Mouse (Mus musculus) testis, adult 2 months (tissue): ENCODE results near the gene Mylpf. TPM values are rescaled to one million over a fixed set of nuclear protein-coding genes. Genes with fewer than 3 reads are reported as not detected.
A peak's percentile ranks its signal among the peaks of the same experiment; 100 is the strongest.

ENCODE experiments used
- H3K27ac ChIP-seq: fragments of 200-500 bp; 2 replicates; pipeline ENCODE4 v1.5.1; 2012; ENCODE audit warnings: low read depth, low read length; ENCODE audit not compliant: control insufficient read depth, insufficient read depth
- H3K27me3 ChIP-seq: fragments of 200-500 bp; 2 replicates; pipeline ENCODE4 v1.6.1; 2012; ENCODE audit warnings: mild to moderate bottlenecking, low read length, moderate library complexity; ENCODE audit not compliant: control insufficient read depth, insufficient read depth
- H3K36me3 ChIP-seq: fragments of 200-500 bp; 2 replicates; pipeline ENCODE4 v1.6.1; 2012; ENCODE audit warnings: mild to moderate bottlenecking, low read length; ENCODE audit not compliant: control insufficient read depth, insufficient read depth
- H3K4me1 ChIP-seq: fragments of 200-500 bp; 2 replicates; pipeline ENCODE4 v1.6.1; 2012; ENCODE audit warnings: low read length; ENCODE audit not compliant: control insufficient read depth, insufficient read depth
- H3K4me3 ChIP-seq: fragments of 200-500 bp; 2 replicates; pipeline ENCODE4 v1.5.1; 2012; ENCODE audit warnings: low read depth, mild to moderate bottlenecking, low read length, moderate library complexity, mixed read lengths; ENCODE audit not compliant: control insufficient read depth
- CTCF ChIP-seq: fragments of 200-500 bp; IDR thresholded peaks from 2 replicates; pipeline ENCODE4 v1.5.1; 2012; ENCODE audit warnings: low read depth, mild to moderate bottlenecking, inconsistent platforms, low read length, moderate library complexity; ENCODE audit not compliant: control insufficient read depth, insufficient read depth, insufficient replicate concordance
- POLR2A ChIP-seq: fragments of 200-500 bp; IDR thresholded peaks from 2 replicates; pipeline ENCODE4 v1.6.1; 2012; ENCODE audit warnings: low read depth, mild to moderate bottlenecking, inconsistent platforms, low read length, moderate library complexity; ENCODE audit not compliant: control insufficient read depth
- polyA plus RNA-seq: library from polyadenylated mRNA; depleted of rRNA; stranded (reverse); fragments of >200 nt; gene quantifications from 2 replicates; pipeline ENCODE4 v1.2.3, GENCODE M21; 2012

Mylpf gene
- polyA plus RNA-seq, 1 experiment: 1.3 TPM

DNA sequence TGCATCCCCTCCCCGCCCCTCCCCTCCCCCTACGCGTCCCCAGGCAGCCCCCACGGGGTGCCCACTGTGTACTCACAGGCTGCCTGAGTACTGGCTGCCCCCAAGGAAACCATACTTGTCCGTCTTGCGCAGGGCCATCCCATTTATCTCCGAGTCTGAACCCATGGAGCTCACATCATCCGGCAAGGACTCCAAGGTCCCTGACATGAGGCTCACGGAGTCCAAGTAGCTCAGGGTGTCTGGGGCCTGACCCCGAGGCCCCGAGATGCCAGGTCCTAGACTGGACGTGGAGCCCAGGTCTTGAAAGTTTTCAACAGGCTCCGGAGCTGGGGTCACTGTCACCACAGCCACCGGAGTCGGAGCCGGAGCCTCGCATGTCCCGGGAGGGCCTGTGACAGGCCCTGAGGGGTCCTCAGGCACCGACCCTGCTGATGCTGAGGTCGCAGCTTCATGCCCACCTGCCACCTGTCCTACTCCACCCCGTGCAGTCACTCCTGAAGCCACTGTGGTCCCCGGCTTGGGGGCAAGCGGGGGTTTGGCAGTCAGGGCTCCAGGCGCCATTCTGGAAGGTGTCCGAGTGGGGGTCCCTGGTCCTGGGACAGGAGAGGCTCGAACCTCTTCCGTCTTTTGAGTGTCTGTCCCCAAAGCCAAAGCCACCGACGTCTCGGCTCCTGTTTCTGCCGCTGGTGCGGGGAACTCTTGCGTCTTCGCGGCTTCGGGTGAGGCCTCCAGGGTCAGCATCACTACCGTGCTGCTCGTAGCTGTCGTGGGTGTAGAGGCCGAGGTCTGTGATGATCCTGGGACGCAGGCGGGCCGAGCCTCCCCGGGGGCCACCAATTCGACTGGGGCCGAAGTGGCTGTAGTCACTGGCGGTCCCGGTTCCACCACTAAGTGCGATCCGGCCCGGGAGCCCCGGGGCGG lies 1.1 kb upstream of the Mylpf start:
- Histone ChIP-seq H3K27ac (0 out of 2 replicates have a peak overlapping the region, but pooled peaks have one; percentile 8), H3K4me1 (peaks cover 11% of the 10 kb centered on the region), H3K36me3 (no peaks in the 10 kb centered on the region), H3K4me3 (peak overlapping the region; percentile 73), H3K27me3 (no peaks in the 10 kb centered on the region)
- TF ChIP-seq CTCF (no peak), POLR2A (no peak)

DNA sequence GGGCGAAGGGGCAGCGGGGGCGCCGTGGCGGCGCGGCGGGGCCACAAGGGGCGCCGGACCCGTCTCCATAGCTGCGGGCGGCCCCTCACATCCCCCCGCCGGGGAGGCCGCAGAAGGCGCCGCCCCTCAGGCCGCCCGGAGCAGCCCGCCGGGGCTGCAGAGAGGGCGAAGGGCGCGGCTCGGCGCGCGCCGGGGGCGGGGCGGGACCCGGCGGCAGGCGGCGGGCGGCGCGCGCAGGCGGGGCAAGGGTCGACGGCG lies 466 bp upstream of the Mylpf start, which contains the start of gene Tbc1d10b:
Gene Tbc1d10b, minus strand, starts transcription at position 174 of the 258 bp plus-strand sequence.
- Histone ChIP-seq H3K4me3 (peak within 1 kb of the TSS; percentile 73), H3K27ac (peak within 1 kb of the TSS; percentile 40), H3K27me3 (no peaks in the 10 kb centered on the region), H3K36me3 (no peaks in the 10 kb centered on the region), H3K4me1 (peaks cover 12% of the 10 kb centered on the region)
- TF ChIP-seq POLR2A: no peak
- TF ChIP-seq CTCF: no peak

DNA sequence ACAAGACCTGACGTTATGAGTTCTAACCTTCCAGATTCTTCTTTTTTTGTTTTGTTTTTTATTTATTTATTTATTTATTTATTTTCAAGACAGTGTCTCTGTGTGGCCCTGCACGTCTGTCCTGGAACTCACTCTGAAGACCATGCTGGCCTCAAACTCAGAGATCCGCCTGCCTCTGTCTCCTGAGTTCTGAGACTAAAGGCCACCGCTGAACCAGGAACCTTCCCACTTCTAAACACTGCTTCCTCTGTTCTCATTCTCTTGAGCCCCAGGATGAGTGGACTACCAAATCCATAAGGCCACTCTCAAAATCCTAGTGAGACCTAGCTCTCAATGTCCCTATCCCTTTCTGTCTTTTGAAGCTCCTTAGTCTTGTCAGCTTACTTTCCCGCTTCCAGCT lies 1.2 kb downstream of the Mylpf start:
- Histone ChIP-seq H3K27ac (no peak overlapping the region), H3K36me3 (no peaks in the 10 kb centered on the region), H3K27me3 (no peaks in the 10 kb centered on the region), H3K4me1 (peaks cover 23% of the 10 kb centered on the region), H3K4me3 (no peak overlapping the region)
- TF ChIP-seq CTCF: no peak
- no peak for TF ChIP-seq POLR2A

DNA sequence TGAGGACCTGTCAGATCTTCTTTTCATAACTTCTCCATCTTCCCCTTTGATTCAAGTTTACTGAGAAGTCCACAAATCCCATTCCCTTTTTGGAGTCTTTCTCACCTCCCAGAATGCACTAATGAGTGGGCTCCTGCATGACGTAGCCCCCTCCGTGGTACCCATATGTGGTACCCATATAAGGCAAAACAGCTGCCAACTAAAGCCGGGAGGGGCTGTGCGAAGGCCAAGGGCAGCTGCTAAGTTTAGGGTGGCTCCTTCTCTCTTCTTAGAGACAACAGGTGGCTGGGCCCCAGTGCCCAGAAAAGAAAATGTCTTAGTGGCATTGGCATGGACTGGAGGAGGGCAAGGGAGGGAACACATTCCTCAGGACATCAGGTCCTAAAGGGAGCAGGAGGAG lies 1.6 kb downstream of the Mylpf start:
- TF ChIP-seq CTCF: no peak
- no peak for TF ChIP-seq POLR2A
- Histone ChIP-seq H3K36me3 (no peaks in the 10 kb centered on the region), H3K4me3 (no peak overlapping the region), H3K27me3 (no peaks in the 10 kb centered on the region), H3K27ac (no peak overlapping the region), H3K4me1 (peaks cover 27% of the 10 kb centered on the region)

DNA sequence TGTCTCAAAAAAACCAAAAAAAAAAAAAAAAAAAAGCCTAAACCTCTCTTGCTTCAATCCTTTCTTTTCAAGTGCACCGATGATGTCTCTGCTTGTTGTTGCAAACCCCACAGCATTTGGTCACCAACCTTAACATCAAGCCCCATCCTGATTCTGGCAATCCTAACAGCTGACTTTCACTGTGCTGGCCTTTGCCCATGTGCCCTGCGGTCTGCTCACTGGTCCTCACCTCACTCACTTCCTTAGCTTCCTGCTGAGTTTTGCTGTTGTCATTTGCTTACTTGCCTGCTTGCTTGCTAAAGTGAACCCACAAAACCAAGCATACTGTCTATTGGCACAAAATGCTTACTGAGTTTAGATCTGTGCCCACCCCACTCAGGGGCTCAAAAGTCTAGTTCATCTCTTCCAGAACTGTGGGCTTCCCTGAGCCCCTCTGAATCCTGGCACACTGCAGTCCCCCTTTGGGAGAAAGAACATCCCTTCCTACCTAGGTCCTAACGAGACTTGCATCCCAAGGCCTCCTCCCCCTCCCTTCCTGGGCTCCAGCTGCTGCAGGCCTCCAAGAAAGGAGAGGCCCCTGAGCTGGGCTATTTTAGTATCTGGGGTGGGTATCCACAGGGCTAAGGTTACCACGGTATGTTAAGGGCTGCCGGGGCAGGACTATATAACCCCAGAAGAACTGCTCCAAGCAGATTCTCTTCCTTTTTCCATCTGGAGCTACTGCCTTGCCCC lies 2.5 kb downstream of the Mylpf start:
- no peak overlapping the region for H3K27ac ChIP-seq
- H3K4me1 ChIP-seq: peaks cover 32% of the 10 kb centered on the region
- TF ChIP-seq POLR2A (no peak), CTCF (no peak)
- no peaks in the 10 kb centered on the region for H3K27me3 ChIP-seq
- H3K4me3 ChIP-seq: no peak overlapping the region
- no peaks in the 10 kb centered on the region for H3K36me3 ChIP-seq

DNA sequence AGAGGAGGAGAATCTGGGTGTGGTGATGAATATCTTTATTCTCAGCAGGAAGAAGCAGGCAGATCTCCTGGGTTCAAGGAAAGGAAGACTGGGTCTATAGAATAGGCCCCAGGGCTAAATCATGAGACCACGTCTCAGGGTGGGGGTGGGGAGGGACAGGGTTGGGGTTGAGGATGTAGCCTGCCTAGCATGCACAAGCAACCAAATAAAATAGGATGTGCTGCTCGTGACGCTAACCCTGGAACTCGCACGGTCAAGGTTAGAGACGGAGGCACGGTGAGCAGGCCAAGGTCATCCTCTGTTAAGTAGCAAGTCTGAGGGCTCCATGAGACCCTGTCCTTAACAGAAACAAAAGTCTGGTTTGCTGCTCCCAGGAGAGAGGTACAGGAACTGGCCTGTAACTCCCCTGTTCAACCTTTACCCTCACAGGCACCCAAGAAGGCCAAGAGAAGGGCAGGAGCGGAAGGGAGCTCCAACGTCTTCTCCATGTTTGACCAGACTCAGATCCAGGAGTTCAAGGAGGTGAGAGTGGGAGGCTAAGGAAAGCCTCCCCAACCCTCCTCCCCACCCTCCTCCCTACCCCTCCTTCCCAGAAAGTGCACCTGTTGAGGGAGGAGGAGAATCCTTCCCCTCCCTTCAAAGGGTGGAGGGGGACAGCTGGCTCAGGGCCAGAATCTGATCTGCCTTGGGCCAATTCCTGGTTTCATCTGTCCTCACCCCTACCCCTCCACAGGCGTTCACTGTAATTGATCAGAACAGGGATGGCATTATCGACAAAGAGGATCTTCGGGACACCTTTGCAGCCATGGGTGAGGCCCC lies 4.0 kb downstream of the Mylpf start:
- Histone ChIP-seq H3K4me3 (no peak overlapping the region), H3K27ac (no peak overlapping the region), H3K27me3 (no peaks in the 10 kb centered on the region), H3K36me3 (no peaks in the 10 kb centered on the region), H3K4me1 (peaks cover 29% of the 10 kb centered on the region)
- no peak for TF ChIP-seq CTCF
- no peak for TF ChIP-seq POLR2A

DNA sequence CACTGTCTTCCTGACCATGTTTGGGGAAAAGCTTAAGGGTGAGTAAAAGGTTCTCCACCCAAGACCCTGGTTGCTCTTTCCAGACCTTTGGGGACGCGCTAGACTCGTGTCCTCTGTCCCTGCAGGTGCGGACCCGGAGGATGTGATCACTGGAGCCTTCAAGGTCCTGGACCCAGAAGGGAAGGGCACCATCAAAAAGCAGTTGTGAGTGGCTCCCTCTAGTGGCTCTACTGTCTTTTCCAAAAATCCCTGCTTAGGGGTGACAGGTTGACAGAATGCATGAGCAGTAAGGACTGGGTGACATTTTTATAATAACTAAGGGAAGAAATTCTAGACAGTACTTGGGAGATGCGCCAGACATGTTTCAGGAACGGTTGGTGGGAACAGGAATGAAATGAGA lies 4.8 kb downstream of the Mylpf start:
- no peak overlapping the region for H3K4me3 ChIP-seq
- no peak overlapping the region for H3K27ac ChIP-seq

More for the DNA sequence above, 4.8 kb downstream of the Mylpf start:
- Histone ChIP-seq H3K4me1 (peaks cover 27% of the 10 kb centered on the region), H3K36me3 (no peaks in the 10 kb centered on the region), H3K27me3 (no peaks in the 10 kb centered on the region)
- TF ChIP-seq POLR2A: no peak
- TF ChIP-seq CTCF: peak; percentile 25; the same call in 1 of the 2 replicates
